Mouse (Mus musculus) lung, adult 2 months (tissue): Measurements from ENCODE around the gene Miip.

ENCODE experiments used
- CTCF ChIP-seq: fragments of 200-500 bp; IDR thresholded peaks from 2 replicates; pipeline ENCODE4 v1.5.1; 2011; ENCODE audit warnings: mild to moderate bottlenecking, low read length, control low read depth; ENCODE audit not compliant: insufficient read depth
- POLR2A ChIP-seq: fragments of 200-500 bp; IDR thresholded peaks from 2 replicates; pipeline ENCODE4 v1.6.1; 2011; ENCODE audit warnings: low read depth, mild to moderate bottlenecking, control low read depth, low read length, borderline replicate concordance; ENCODE audit errors: extremely low read depth

DNA sequence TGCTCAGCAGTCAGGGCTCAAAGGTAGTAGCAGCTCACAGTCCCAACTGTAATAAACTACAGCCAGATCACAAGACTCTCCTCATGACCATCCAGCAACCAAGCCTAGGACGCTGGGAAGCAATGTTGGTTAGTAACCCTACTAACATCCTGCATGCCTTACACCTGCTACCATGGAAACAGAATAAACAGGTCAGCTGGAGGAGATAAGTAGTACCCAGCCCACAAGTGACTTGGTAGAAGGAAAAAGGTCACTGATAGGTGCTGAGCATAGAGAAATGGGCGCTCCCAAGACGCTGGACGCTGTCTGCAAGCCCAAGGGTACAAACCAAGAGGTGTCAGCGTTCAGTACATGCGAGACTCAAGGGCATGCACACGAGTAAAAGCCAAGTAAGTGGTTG lies 31.8 kb upstream of the Miip start:
- no peak for TF ChIP-seq CTCF
- no peak for TF ChIP-seq POLR2A
